Mouse (Mus musculus) bone marrow, adult 2 months (tissue): ENCODE measurements around the gene Bckdha.

Experiments used
- CTCF ChIP-seq: fragments of 200-500 bp; IDR thresholded peaks from 2 replicates; pipeline ENCODE4 v1.5.1; 2011; ENCODE audit warnings: low read length, control low read depth; ENCODE audit not compliant: control insufficient read depth, insufficient read depth
- POLR2A ChIP-seq: fragments of 200-500 bp; IDR thresholded peaks from 2 replicates; pipeline ENCODE4 v1.6.1; 2011; ENCODE audit warnings: low read depth, mild to moderate bottlenecking, control low read depth, low read length, borderline replicate concordance; ENCODE audit not compliant: control insufficient read depth

GRCm38 (mm10) chr7:25674297-25674696, 15.5 kb upstream of the Bckdha start:
- no peak for TF ChIP-seq POLR2A
- no peak for TF ChIP-seq CTCF
